Mouse (Mus musculus) liver, postnatal 0 days (tissue): ENCODE results near the gene Cntn1. TPM values are rescaled to one million over a fixed set of nuclear protein-coding genes. Genes with fewer than 3 reads are reported as not detected.

Experiments used
- ATAC-seq: fragments of 200-750 bp; cut with Nextera tagmentation; 2 replicates; pipeline ENCODE4 v1.8.0; 2017; ENCODE audit warnings: mild to moderate bottlenecking, moderate library complexity
- DNase-seq: peaks from one replicate; pipeline ENCODE4 v3.0.0-alpha.2; 2016
- H3K27ac ChIP-seq: fragments of 300-500 bp; sonication (generic); 2 replicates; pipeline ENCODE4 v1.5.1; 2014; ENCODE audit warnings: antibody characterized with exemption, moderate library complexity, mild to moderate bottlenecking, low read depth
- H3K27me3 ChIP-seq: fragments of 300-500 bp; sonication (generic); 2 replicates; pipeline ENCODE4 v1.6.1; 2014; ENCODE audit warnings: low read length, control low read depth, mixed read lengths; ENCODE audit not compliant: insufficient read depth
- H3K36me3 ChIP-seq: fragments of 300-500 bp; sonication (generic); replicated peaks from 2 replicates; pipeline ENCODE4 v1.6.1; 2014; ENCODE audit warnings: mild to moderate bottlenecking, control low read depth, low read length, moderate library complexity, mixed read lengths; ENCODE audit not compliant: insufficient read depth
- H3K4me1 ChIP-seq: fragments of 300-500 bp; sonication (generic); 2 replicates; pipeline ENCODE4 v1.6.1; 2014; ENCODE audit warnings: antibody characterized with exemption, mild to moderate bottlenecking, control low read depth; ENCODE audit not compliant: insufficient read depth
- H3K4me2 ChIP-seq: fragments of 300-500 bp; sonication (generic); 2 replicates; pipeline ENCODE4 v1.6.1; 2014; ENCODE audit warnings: low read depth, mild to moderate bottlenecking, low read length, moderate library complexity, mixed read lengths
- H3K4me3 ChIP-seq: fragments of 300-500 bp; sonication (generic); 2 replicates; pipeline ENCODE4 v1.5.1; 2014; ENCODE audit warnings: low read depth, low read length
- H3K9ac ChIP-seq: fragments of 300-500 bp; sonication (generic); replicated peaks from 2 replicates; pipeline ENCODE4 v1.6.1; 2014; ENCODE audit warnings: mild to moderate bottlenecking, moderate library complexity
- H3K9me3 ChIP-seq: fragments of 300-500 bp; sonication (generic); 2 replicates; pipeline ENCODE4 v1.6.1; 2016; ENCODE audit warnings: mild to moderate bottlenecking, control low read depth, low read length, mixed read lengths
- CTCF ChIP-seq: sonication (generic); IDR thresholded peaks from 2 replicates; pipeline ENCODE4 v1.5.1; 2016; ENCODE audit warnings: antibody characterized with exemption, low read depth
- EP300 ChIP-seq: IDR thresholded peaks from 2 replicates; pipeline ENCODE4 v1.6.1; 2016; ENCODE audit warnings: antibody characterized with exemption, low read depth, mild to moderate bottlenecking
- WGBS: fragments of 180-500 bp; shearing (Covaris S2); extraction: QIAGEN DNeasy Blood & Tissue Kit; methylation state at CpG from one replicate; pipeline ENCODE4 v1.1.7; 2014; ENCODE audit not compliant: insufficient replicate concordance; 5-methylcytosine and 5-hydroxymethylcytosine counted together
- polyA plus RNA-seq: library from polyadenylated mRNA; unstranded; fragments of >200 nt; fragmentation: Nextera tagmentation; extraction: Ambion mirVana; gene quantifications from 2 replicates; pipeline ENCODE4 v1.2.1, GENCODE M21; 2015

Gene Cntn1
- polyA plus RNA-seq, 1 experiment from 2014 or later, result not detected

- Histone ChIP-seq H3K9me3 (no peaks in the 10 kb centered on the region), H3K27me3 (0 out of 2 replicates have a peak, but pooled peaks cover 12% of the 10 kb centered on the region), H3K4me3 (no peak overlapping the region), H3K4me1 (no peaks in the 10 kb centered on the region), H3K27ac (no peak overlapping the region), H3K36me3 (no peaks in the 10 kb centered on the region), H3K4me2 (no peak overlapping the region), H3K9ac (no peak overlapping the region)
- DNase-seq, result no peak
- 47% methylated on average over 4 of the region's 4 CpGs for WGBS
- ATAC-seq, result no peak
- TF ChIP-seq EP300, result no peak
- TF ChIP-seq CTCF, result no peak
Observed at GRCm38 (mm10) chr15:92048031-92048430, 2.9 kb upstream of the Cntn1 start.

GRCm38 (mm10) chr15:92048531-92048930 is 2.4 kb upstream of the Cntn1 start:
- DNase-seq, result no peak
- Histone ChIP-seq H3K27me3 (0 out of 2 replicates have a peak, but pooled peaks cover 12% of the 10 kb centered on the region), H3K27ac (no peak overlapping the region), H3K4me3 (no peak overlapping the region), H3K9me3 (no peaks in the 10 kb centered on the region), H3K36me3 (no peaks in the 10 kb centered on the region), H3K4me2 (no peak overlapping the region), H3K9ac (no peak overlapping the region), H3K4me1 (no peaks in the 10 kb centered on the region)
- 73% methylated on average over 4 of the region's 4 CpGs for WGBS
- no peak for ATAC-seq
- TF ChIP-seq EP300, result no peak
- TF ChIP-seq CTCF, result no peak

DNA sequence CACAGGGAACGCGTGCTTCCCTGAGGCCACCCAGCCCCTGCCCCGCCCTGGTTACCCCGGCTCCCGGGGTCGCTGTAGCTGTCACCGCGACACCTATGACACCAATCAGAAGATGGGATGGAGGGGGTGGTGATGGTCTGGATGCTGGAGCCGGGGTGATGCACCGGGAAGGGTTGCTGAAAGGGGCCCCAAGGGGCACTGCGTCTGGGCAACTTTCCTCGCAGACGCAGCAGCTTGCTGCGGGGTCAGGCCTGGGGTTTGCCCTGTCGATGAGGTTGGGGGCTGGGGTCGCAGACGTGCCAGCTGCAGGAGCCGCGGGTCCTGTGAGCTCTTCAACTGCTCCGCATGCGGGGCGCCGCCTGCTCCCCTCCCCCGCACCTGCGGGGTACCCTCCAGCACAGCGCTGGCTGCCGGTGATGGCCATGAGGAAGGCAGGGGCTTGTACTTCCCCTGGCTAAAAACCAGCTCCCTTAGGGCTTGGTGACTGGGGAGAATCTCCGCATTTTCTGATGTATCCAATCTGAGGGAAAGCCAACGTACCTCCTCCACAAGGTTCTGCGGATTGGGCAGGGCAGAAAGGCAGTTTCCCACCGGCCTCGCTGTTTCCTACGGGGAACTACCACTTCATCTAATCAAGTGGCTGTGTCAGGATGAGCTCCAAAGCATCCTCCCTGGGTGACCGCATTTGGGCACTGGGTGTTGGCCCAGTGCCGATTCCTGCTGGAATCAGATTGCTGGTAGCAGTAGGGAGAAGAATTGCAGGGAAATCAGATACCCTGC is 578 bp downstream of the Cntn1 start:
- Histone ChIP-seq H3K4me2 (peak overlapping the region; percentile 38; the same call in 1 of the 2 replicates), H3K27me3 (0 out of 2 replicates have a peak, but pooled peaks cover 12% of the 10 kb centered on the region), H3K4me1 (no peaks in the 10 kb centered on the region), H3K9ac (no peak overlapping the region), H3K36me3 (no peaks in the 10 kb centered on the region), H3K9me3 (no peaks in the 10 kb centered on the region), H3K4me3 (no peak overlapping the region), H3K27ac (no peak overlapping the region)
- ATAC-seq (no peak), DNase-seq (no peak)
- 2% methylated on average over 35 of the region's 35 CpGs for WGBS
- no peak for TF ChIP-seq CTCF

DNA sequence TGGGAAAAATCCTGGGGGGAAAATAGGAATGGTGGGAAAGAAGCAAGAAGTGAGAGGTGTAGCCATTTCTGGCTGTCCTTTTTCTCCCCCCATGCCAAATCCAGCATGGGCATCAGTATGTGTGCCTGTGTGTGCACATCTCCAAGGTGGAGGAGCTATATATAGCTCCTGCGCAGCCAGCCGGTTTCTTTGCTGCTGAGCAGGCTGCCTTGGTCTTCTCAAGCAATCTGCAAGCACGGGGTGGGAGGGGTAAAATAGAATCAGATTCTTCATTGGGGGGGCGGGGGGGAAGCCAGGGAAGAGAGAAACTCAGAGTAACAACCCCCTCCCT is 1.1 kb downstream of the Cntn1 start:
- TF ChIP-seq EP300 (no peak), CTCF (no peak)
- no peak for DNase-seq
- ATAC-seq, result no peak
- H3K4me1 ChIP-seq, result no peaks in the 10 kb centered on the region
- no peak overlapping the region for H3K4me3 ChIP-seq
- no peak overlapping the region for H3K9ac ChIP-seq
- H3K36me3 ChIP-seq, result no peaks in the 10 kb centered on the region
- H3K9me3 ChIP-seq, result no peaks in the 10 kb centered on the region
- H3K27me3 ChIP-seq, result 0 out of 2 replicates have a peak, but pooled peaks cover 12% of the 10 kb centered on the region
- no peak overlapping the region for H3K27ac ChIP-seq
- no peak overlapping the region for H3K4me2 ChIP-seq
- 17% methylated on average over 4 of the region's 4 CpGs for WGBS

DNA sequence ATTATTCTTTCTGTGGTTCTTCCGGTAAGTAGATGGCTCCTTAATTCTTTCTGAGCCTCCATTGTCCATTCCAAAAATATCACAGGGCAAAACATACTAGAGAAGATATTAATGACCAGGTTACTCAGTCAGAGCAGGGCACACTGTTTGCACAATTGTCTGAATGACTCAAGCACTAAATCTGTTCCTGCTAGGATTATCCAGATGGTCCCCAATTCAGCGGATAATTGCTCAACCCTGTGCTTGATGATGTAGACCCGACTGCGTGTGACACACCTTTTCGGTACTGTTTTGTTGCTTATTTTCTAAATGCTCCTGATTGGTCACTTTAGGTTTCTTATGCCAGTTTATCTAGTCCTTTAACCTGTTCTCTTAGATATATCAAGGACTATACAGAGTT is 6.6 kb downstream of the Cntn1 start:
- no peak overlapping the region for H3K4me3 ChIP-seq
- no peak overlapping the region for H3K9ac ChIP-seq
- TF ChIP-seq EP300 (no peak), CTCF (no peak)
- no peaks in the 10 kb centered on the region for H3K27me3 ChIP-seq
- no peaks in the 10 kb centered on the region for H3K9me3 ChIP-seq
- H3K4me2 ChIP-seq, result no peak overlapping the region
- WGBS, result 75% methylated on average over 5 of the region's 5 CpGs
- H3K27ac ChIP-seq, result no peak overlapping the region
- no peaks in the 10 kb centered on the region for H3K4me1 ChIP-seq
- ATAC-seq, result no peak
- DNase-seq, result no peak
- H3K36me3 ChIP-seq, result no peaks in the 10 kb centered on the region

- no peaks in the 10 kb centered on the region for H3K9me3 ChIP-seq
- no peaks in the 10 kb centered on the region for H3K36me3 ChIP-seq
- no peak for DNase-seq
- H3K27me3 ChIP-seq, result no peaks in the 10 kb centered on the region
- H3K4me2 ChIP-seq, result no peak overlapping the region
- H3K4me3 ChIP-seq, result no peak overlapping the region
- no peaks in the 10 kb centered on the region for H3K4me1 ChIP-seq
- 74% methylated on average over 3 of the region's 3 CpGs for WGBS
- no peak overlapping the region for H3K9ac ChIP-seq
- no peak for ATAC-seq
- no peak for TF ChIP-seq EP300
- no peak for TF ChIP-seq CTCF
- no peak overlapping the region for H3K27ac ChIP-seq
Observed at GRCm38 (mm10) chr15:92060986-92061385, 10.0 kb downstream of the Cntn1 start.
